Comparison of ENCODE assay signal across 9 mouse cellular contexts in genomic region chr11:23927643-23928042, GRCm38 (mm10). TPM values are rescaled to one million over a fixed set of nuclear protein-coding genes. Genes with fewer than 3 reads are reported as not detected.
DNase-seq lines count a peak whose midpoint lies in the region; ATAC-seq and TF ChIP-seq lines count a peak whose summit lies in the region.
"Had no signal": no experiment of that assay in that cellular context is flagged by ENCODE, and none has a peak within 500 bp of the region (broad histone marks: within the 10 kb centered on the region; RNA-seq: fewer than 3 reads in every experiment).

No protein-coding gene starts in this region.

- H3K27ac ChIP-seq in liver, embryonic 12.5 days = no peak overlapping the region
- no peak overlapping the region for H3K27ac ChIP-seq in liver, postnatal 0 days (ENCODE audit: low read depth)
- no peak overlapping the region for H3K27ac ChIP-seq in embryonic facial prominence, embryonic 10.5 days (replicated peaks)
- H3K27ac ChIP-seq in hindbrain, embryonic 15.5 days (replicated peaks) = no peak overlapping the region
- no peak overlapping the region for H3K27ac ChIP-seq in midbrain, postnatal 0 days (ENCODE audit: low read depth, low read length)

- no peak for TF ChIP-seq EP300 in liver, postnatal 0 days (IDR thresholded peaks at IDR 0.05; ENCODE audit: low read depth)

- peak overlapping the region; percentile 47 for H3K4me2 ChIP-seq in liver, embryonic 12.5 days
- no peak overlapping the region for H3K4me2 ChIP-seq in liver, postnatal 0 days (ENCODE audit: low read depth, low read length)
- peak overlapping the region; percentile 41 for H3K4me2 ChIP-seq in hindbrain, embryonic 15.5 days
- peak overlapping the region; percentile 12 for H3K4me2 ChIP-seq in midbrain, postnatal 0 days (ENCODE audit: low read depth, low read length, poor library complexity, severe bottlenecking)

- no peaks in the 10 kb centered on the region for H3K9me3 ChIP-seq in liver, embryonic 12.5 days (replicated peaks)
- no peaks in the 10 kb centered on the region for H3K9me3 ChIP-seq in liver, postnatal 0 days (ENCODE audit: low read length)
- no peaks in the 10 kb centered on the region for H3K9me3 ChIP-seq in embryonic facial prominence, embryonic 10.5 days
- no peaks in the 10 kb centered on the region for H3K9me3 ChIP-seq in hindbrain, embryonic 15.5 days
- H3K9me3 ChIP-seq in midbrain, postnatal 0 days (ENCODE audit: low read length) = no peaks in the 10 kb centered on the region

- no peak overlapping the region for H3K9ac ChIP-seq in liver, embryonic 12.5 days
- no peak overlapping the region for H3K9ac ChIP-seq in liver, postnatal 0 days (replicated peaks)
- H3K9ac ChIP-seq in hindbrain, embryonic 15.5 days = no peak overlapping the region
- no peak overlapping the region for H3K9ac ChIP-seq in midbrain, postnatal 0 days (replicated peaks; ENCODE audit: low read length, poor library complexity, severe bottlenecking)

- no peaks in the 10 kb centered on the region for H3K36me3 ChIP-seq in liver, embryonic 12.5 days
- no peaks in the 10 kb centered on the region for H3K36me3 ChIP-seq in liver, postnatal 0 days (replicated peaks; ENCODE audit: insufficient read depth, low read length)
- no peaks in the 10 kb centered on the region for H3K36me3 ChIP-seq in embryonic facial prominence, embryonic 10.5 days (replicated peaks)
- no peaks in the 10 kb centered on the region for H3K36me3 ChIP-seq in hindbrain, embryonic 15.5 days
- H3K36me3 ChIP-seq in midbrain, postnatal 0 days (ENCODE audit: insufficient read depth, low read length) = no peaks in the 10 kb centered on the region

- H3K27me3 ChIP-seq in liver, embryonic 12.5 days (replicated peaks) = no peaks in the 10 kb centered on the region
- no peaks in the 10 kb centered on the region for H3K27me3 ChIP-seq in liver, postnatal 0 days (ENCODE audit: insufficient read depth, low read length)
- no peaks in the 10 kb centered on the region for H3K27me3 ChIP-seq in embryonic facial prominence, embryonic 10.5 days (replicated peaks; ENCODE audit: low read depth, poor library complexity, severe bottlenecking)
- no peaks in the 10 kb centered on the region for H3K27me3 ChIP-seq in hindbrain, embryonic 15.5 days
- no peaks in the 10 kb centered on the region for H3K27me3 ChIP-seq in midbrain, postnatal 0 days (ENCODE audit: insufficient read depth, low read length)

- no peak for DNase-seq in liver, postnatal 0 days
- DNase-seq in embryonic facial prominence, embryonic 10.5 days (ENCODE audit: low spot score) = peak; percentile 43
- no peak for DNase-seq in midbrain, postnatal 0 days (ENCODE audit: low spot score)
- DNase-seq in adipocyte (ENCODE audit: low spot score) = no peak
- no peak for DNase-seq in layer of hippocampus, adult 18-20 months (ENCODE audit: low spot score in 2 of 2)
- DNase-seq: kidney, postnatal 14 days had no signal

- no peak for TF ChIP-seq CTCF in liver, postnatal 0 days (IDR thresholded peaks at IDR 0.05; ENCODE audit: low read depth)
- TF ChIP-seq CTCF in midbrain, postnatal 0 days (IDR thresholded peaks at IDR 0.05) = no peak

- peaks cover 11% of the 10 kb centered on the region; the same call in 1 of the 2 replicates for H3K4me1 ChIP-seq in liver, embryonic 12.5 days
- no peaks in the 10 kb centered on the region for H3K4me1 ChIP-seq in liver, postnatal 0 days (ENCODE audit: insufficient read depth)
- H3K4me1 ChIP-seq in embryonic facial prominence, embryonic 10.5 days = peaks cover 10% of the 10 kb centered on the region
- H3K4me1 ChIP-seq in hindbrain, embryonic 15.5 days (replicated peaks) = no peaks in the 10 kb centered on the region
- no peaks in the 10 kb centered on the region for H3K4me1 ChIP-seq in midbrain, postnatal 0 days (ENCODE audit: insufficient read depth, low read length)

- no peak for ATAC-seq in liver, embryonic 12.5 days
- no peak for ATAC-seq in liver, postnatal 0 days
- ATAC-seq in hindbrain, embryonic 15.5 days (ENCODE audit: low FRiP score, low read depth) = no peak
- ATAC-seq in midbrain, postnatal 0 days (ENCODE audit: low FRiP score) = no peak
- ATAC-seq in megakaryocyte progenitor cell, adult 5-6 weeks (replicated peaks; ENCODE audit: poor library complexity) = no peak

- no peak overlapping the region for H3K4me3 ChIP-seq in liver, embryonic 12.5 days
- no peak overlapping the region for H3K4me3 ChIP-seq in liver, postnatal 0 days (ENCODE audit: low read depth, low read length)
- peak overlapping the region; percentile 28; the same call in 1 of the 2 replicates for H3K4me3 ChIP-seq in embryonic facial prominence, embryonic 10.5 days
- H3K4me3 ChIP-seq in hindbrain, embryonic 15.5 days = peak overlapping the region; percentile 13
- H3K4me3 ChIP-seq in midbrain, postnatal 0 days (ENCODE audit: low read depth, low read length) = 0 out of 2 replicates have a peak overlapping the region, but pooled peaks have one; percentile 14

- WGBS in liver, embryonic 12.5 days (ENCODE audit: insufficient replicate concordance) = 39% methylated on average over 8 of the region's 8 CpGs
- WGBS in liver, postnatal 0 days (ENCODE audit: insufficient replicate concordance) = 40% methylated on average over 8 of the region's 8 CpGs
- WGBS in embryonic facial prominence, embryonic 10.5 days = 26% methylated on average over 8 of the region's 8 CpGs
- WGBS in hindbrain, embryonic 15.5 days = 34% methylated on average over 8 of the region's 8 CpGs
- 41% methylated on average over 8 of the region's 8 CpGs for WGBS in midbrain, postnatal 0 days

RNA-seq across cellular contexts. Expression of gene Papolg, which starts 32.6 kb away (rescaled TPM):
- polyA plus RNA-seq in liver, embryonic 12.5 days (2016; fragmentation: Nextera tagmentation; extraction: Ambion mirVana) = 7.0 and 7.5 TPM in 2 replicates
- polyA plus RNA-seq in liver, postnatal 0 days (2015; fragmentation: Nextera tagmentation; extraction: Ambion mirVana) = 2.3 and 2.5 TPM in 2 replicates
- polyA plus RNA-seq in embryonic facial prominence, embryonic 10.5 days (2016; fragmentation: Nextera tagmentation; extraction: Ambion mirVana) = 19.9 and 21.3 TPM in 2 replicates
- 18.2 and 18.6 TPM in 2 replicates for polyA plus RNA-seq in hindbrain, embryonic 15.5 days (2015; fragmentation: Nextera tagmentation; extraction: Ambion mirVana)
- total RNA-seq in midbrain, postnatal 0 days (2014; rRNA removed) = 16.2 and 23.9 TPM in 2 replicates
- polyA plus RNA-seq in midbrain, postnatal 0 days (2015; fragmentation: Nextera tagmentation; extraction: Ambion mirVana) = 9.4 and 10.2 TPM in 2 replicates
- 17.9 and 24.2 TPM in 2 replicates for total RNA-seq in megakaryocyte progenitor cell, adult 5-6 weeks (2015)
- total RNA-seq in megakaryocyte progenitor cell, adult 5-6 weeks (2017) = 16.1 and 22.0 TPM in 2 replicates
- 10 to 100 TPM; 19.5 to 20.3 TPM for total RNA-seq in layer of hippocampus, adult 18-20 months (2021)

Comparison
In these comparisons a context has a peak if more than half of its experiments do, and no peak if none do; other contexts are left out.
1. H3K4me3 ChIP-seq: peak in embryonic facial prominence, embryonic 10.5 days (single experiment), hindbrain, embryonic 15.5 days (single experiment) and midbrain, postnatal 0 days (single experiment); none in liver, embryonic 12.5 days (single experiment) and liver, postnatal 0 days (single experiment).